Mouse (Mus musculus) stomach, embryonic 15.5 days (tissue): ENCODE measurements around the gene Celf2. TPM values are rescaled to one million over a fixed set of nuclear protein-coding genes. Genes with fewer than 3 reads are reported as not detected.

Experiments used
- ATAC-seq: fragments of 200-750 bp; cut with Nextera tagmentation; 2 replicates; pipeline ENCODE4 v1.8.0; 2017; ENCODE audit warnings: low read depth, moderate number of reproducible peaks, moderate TSS enrichment; ENCODE audit not compliant: insufficient read depth, low FRiP score
- H3K27ac ChIP-seq: fragments of 300-500 bp; sonication (generic); 2 replicates; pipeline ENCODE4 v1.5.1; 2015; ENCODE audit warnings: mild to moderate bottlenecking, inconsistent platforms
- H3K27me3 ChIP-seq: fragments of 300-500 bp; sonication (generic); replicated peaks from 2 replicates; pipeline ENCODE4 v1.6.1; 2015; ENCODE audit warnings: inconsistent platforms
- H3K36me3 ChIP-seq: fragments of 300-500 bp; sonication (generic); 2 replicates; pipeline ENCODE4 v1.6.1; 2015; ENCODE audit warnings: inconsistent platforms
- H3K4me1 ChIP-seq: fragments of 300-500 bp; sonication (generic); 2 replicates; pipeline ENCODE4 v1.6.1; 2015; ENCODE audit warnings: inconsistent platforms
- H3K4me2 ChIP-seq: fragments of 300-500 bp; sonication (generic); 2 replicates; pipeline ENCODE4 v1.6.1; 2015; ENCODE audit warnings: mild to moderate bottlenecking, inconsistent platforms
- H3K4me3 ChIP-seq: fragments of 300-500 bp; sonication (generic); replicated peaks from 2 replicates; pipeline ENCODE4 v1.5.1; 2015; ENCODE audit warnings: inconsistent platforms
- H3K9ac ChIP-seq: fragments of 300-500 bp; sonication (generic); 2 replicates; pipeline ENCODE4 v1.6.1; 2015; ENCODE audit warnings: inconsistent platforms
- H3K9me3 ChIP-seq: fragments of 300-500 bp; sonication (generic); 2 replicates; pipeline ENCODE4 v1.6.1; 2016; ENCODE audit warnings: inconsistent platforms
- WGBS: fragments of 180-500 bp; shearing (Covaris S2); methylation state at CpG from one replicate; pipeline ENCODE4 v1.1.7; 2015; 5-methylcytosine and 5-hydroxymethylcytosine counted together
- polyA plus RNA-seq: library from polyadenylated mRNA; unstranded; fragments of >200 nt; fragmentation: Nextera tagmentation; extraction: Ambion mirVana; gene quantifications from 2 replicates; pipeline ENCODE4 v1.2.1, GENCODE M21; 2015

The Celf2 gene
- polyA plus RNA-seq, 1 experiment from 2014 or later, result 55.9 TPM

- no peak overlapping the region for H3K4me2 ChIP-seq
- no peak overlapping the region for H3K4me3 ChIP-seq
- H3K9me3 ChIP-seq, result no peaks in the 10 kb centered on the region
- 25% methylated on average over 5 of the region's 5 CpGs for WGBS
- peak; percentile 53; the same call in 1 of the 2 replicates for ATAC-seq
- H3K27ac ChIP-seq, result no peak overlapping the region
- no peaks in the 10 kb centered on the region for H3K36me3 ChIP-seq
- no peak overlapping the region for H3K9ac ChIP-seq
- H3K27me3 ChIP-seq, result no peaks in the 10 kb centered on the region
- H3K4me1 ChIP-seq, result no peaks in the 10 kb centered on the region
These were observed 483.8 kb downstream of the Celf2 start for GRCm38 (mm10) chr2:7025594-7025993.

GRCm38 (mm10) chr2:7022184-7022583 lies 487.2 kb downstream of the Celf2 start:
- Histone ChIP-seq H3K36me3 (no peaks in the 10 kb centered on the region), H3K9ac (no peak overlapping the region)
- WGBS, result 28% methylated on average over 3 of the region's 3 CpGs

GRCm38 (mm10) chr2:7017384-7018113 lies 491.8 kb downstream of the Celf2 start:
- 85% methylated on average over 6 of the region's 6 CpGs for WGBS
- no peak overlapping the region for H3K9ac ChIP-seq
- H3K27me3 ChIP-seq, result no peaks in the 10 kb centered on the region
- H3K4me1 ChIP-seq, result no peaks in the 10 kb centered on the region
- no peak overlapping the region for H3K4me2 ChIP-seq
- no peak overlapping the region for H3K27ac ChIP-seq
- no peak overlapping the region for H3K4me3 ChIP-seq
- no peaks in the 10 kb centered on the region for H3K36me3 ChIP-seq
- no peaks in the 10 kb centered on the region for H3K9me3 ChIP-seq
- ATAC-seq, result no peak

More at GRCm38 (mm10) chr2:7022184-7022583, 487.2 kb downstream of the Celf2 start:
- Histone ChIP-seq H3K4me3 (no peak overlapping the region), H3K4me2 (no peak overlapping the region), H3K9me3 (no peaks in the 10 kb centered on the region), H3K4me1 (no peaks in the 10 kb centered on the region), H3K27ac (no peak overlapping the region), H3K27me3 (no peaks in the 10 kb centered on the region)
- no peak; the same call in 1 of the 2 replicates for ATAC-seq

- Histone ChIP-seq H3K4me1 (no peaks in the 10 kb centered on the region), H3K9ac (no peak overlapping the region), H3K9me3 (no peaks in the 10 kb centered on the region), H3K4me2 (no peak overlapping the region), H3K4me3 (no peak overlapping the region), H3K27me3 (no peaks in the 10 kb centered on the region), H3K36me3 (no peaks in the 10 kb centered on the region), H3K27ac (no peak overlapping the region)
- WGBS, result 95% methylated on average over 5 of the region's 5 CpGs
- ATAC-seq, result no peak
These were observed 496.2 kb downstream of the Celf2 start for GRCm38 (mm10) chr2:7013126-7013525.

GRCm38 (mm10) chr2:7006816-7007215 lies 502.5 kb downstream of the Celf2 start:
- Histone ChIP-seq H3K27me3 (no peaks in the 10 kb centered on the region), H3K4me2 (no peak overlapping the region), H3K27ac (no peak overlapping the region), H3K4me3 (no peak overlapping the region), H3K9ac (no peak overlapping the region), H3K4me1 (no peaks in the 10 kb centered on the region), H3K9me3 (no peaks in the 10 kb centered on the region), H3K36me3 (no peaks in the 10 kb centered on the region)
- 73% methylated on average over 3 of the region's 3 CpGs for WGBS
- no peak for ATAC-seq

GRCm38 (mm10) chr2:7001967-7002366 lies 507.4 kb downstream of the Celf2 start:
- H3K9ac ChIP-seq, result no peak overlapping the region
- ATAC-seq, result no peak
- H3K36me3 ChIP-seq, result no peaks in the 10 kb centered on the region
- no peak overlapping the region for H3K4me3 ChIP-seq
- no peaks in the 10 kb centered on the region for H3K9me3 ChIP-seq
- 41% methylated on average over 2 of the region's 2 CpGs for WGBS
- H3K4me2 ChIP-seq, result no peak overlapping the region
- H3K27me3 ChIP-seq, result no peaks in the 10 kb centered on the region
- H3K27ac ChIP-seq, result no peak overlapping the region
- H3K4me1 ChIP-seq, result no peaks in the 10 kb centered on the region

GRCm38 (mm10) chr2:6991010-6991421 lies 518.3 kb downstream of the Celf2 start:
- Histone ChIP-seq H3K36me3 (no peaks in the 10 kb centered on the region), H3K4me2 (no peak overlapping the region), H3K4me1 (no peaks in the 10 kb centered on the region), H3K9me3 (no peaks in the 10 kb centered on the region), H3K27ac (no peak overlapping the region), H3K27me3 (no peaks in the 10 kb centered on the region), H3K9ac (no peak overlapping the region), H3K4me3 (no peak overlapping the region)
- 79% methylated on average over 5 of the region's 5 CpGs for WGBS
- ATAC-seq, result no peak

- WGBS, result 53% methylated on average over 4 of the region's 4 CpGs
- Histone ChIP-seq H3K9me3 (no peaks in the 10 kb centered on the region), H3K4me1 (no peaks in the 10 kb centered on the region), H3K4me2 (no peak overlapping the region), H3K27ac (no peak overlapping the region), H3K27me3 (no peaks in the 10 kb centered on the region), H3K4me3 (no peak overlapping the region), H3K36me3 (no peaks in the 10 kb centered on the region), H3K9ac (no peak overlapping the region)
- no peak for ATAC-seq
These were observed 523.7 kb downstream of the Celf2 start for GRCm38 (mm10) chr2:6985706-6986105.

GRCm38 (mm10) chr2:6983902-6984301 lies 525.5 kb downstream of the Celf2 start:
- H3K4me3 ChIP-seq, result no peak overlapping the region
- H3K36me3 ChIP-seq, result no peaks in the 10 kb centered on the region
- WGBS, result 81% methylated on average over 6 of the region's 6 CpGs

GRCm38 (mm10) chr2:6976300-6976699 lies 533.1 kb downstream of the Celf2 start:
- no peak overlapping the region for H3K4me3 ChIP-seq
- no peaks in the 10 kb centered on the region for H3K36me3 ChIP-seq
- WGBS, result 89% methylated on average over 2 of the region's 2 CpGs
- H3K27me3 ChIP-seq, result no peaks in the 10 kb centered on the region
- no peak overlapping the region for H3K9ac ChIP-seq
- no peak for ATAC-seq
- no peaks in the 10 kb centered on the region for H3K9me3 ChIP-seq
- no peak overlapping the region for H3K4me2 ChIP-seq
- H3K27ac ChIP-seq, result no peak overlapping the region
- no peaks in the 10 kb centered on the region for H3K4me1 ChIP-seq

More at GRCm38 (mm10) chr2:6983902-6984301, 525.5 kb downstream of the Celf2 start:
- Histone ChIP-seq H3K27me3 (no peaks in the 10 kb centered on the region), H3K4me2 (no peak overlapping the region), H3K9me3 (no peaks in the 10 kb centered on the region), H3K4me1 (no peaks in the 10 kb centered on the region), H3K9ac (no peak overlapping the region), H3K27ac (no peak overlapping the region)
- ATAC-seq, result no peak

GRCm38 (mm10) chr2:6969228-6969627 lies 540.1 kb downstream of the Celf2 start:
- no peak for ATAC-seq
- H3K4me2 ChIP-seq, result no peak overlapping the region
- no peaks in the 10 kb centered on the region for H3K9me3 ChIP-seq
- H3K36me3 ChIP-seq, result no peaks in the 10 kb centered on the region
- no peaks in the 10 kb centered on the region for H3K4me1 ChIP-seq
- no peak overlapping the region for H3K27ac ChIP-seq
- H3K9ac ChIP-seq, result no peak overlapping the region
- no peaks in the 10 kb centered on the region for H3K27me3 ChIP-seq
- WGBS, result 77% methylated on average over 6 of the region's 6 CpGs
- no peak overlapping the region for H3K4me3 ChIP-seq

GRCm38 (mm10) chr2:6965243-6965642 lies 544.1 kb downstream of the Celf2 start:
- Histone ChIP-seq H3K9ac (no peak overlapping the region), H3K36me3 (no peaks in the 10 kb centered on the region), H3K9me3 (no peaks in the 10 kb centered on the region), H3K4me2 (no peak overlapping the region), H3K4me1 (no peaks in the 10 kb centered on the region), H3K27ac (no peak overlapping the region), H3K27me3 (no peaks in the 10 kb centered on the region), H3K4me3 (no peak overlapping the region)
- no peak for ATAC-seq

- no peak overlapping the region for H3K4me2 ChIP-seq
- H3K4me1 ChIP-seq, result no peaks in the 10 kb centered on the region
- H3K36me3 ChIP-seq, result no peaks in the 10 kb centered on the region
- H3K27ac ChIP-seq, result no peak overlapping the region
- WGBS, result 71% methylated on average over 4 of the region's 4 CpGs
- no peaks in the 10 kb centered on the region for H3K27me3 ChIP-seq
- H3K4me3 ChIP-seq, result no peak overlapping the region
- H3K9ac ChIP-seq, result no peak overlapping the region
- no peak for ATAC-seq
- H3K9me3 ChIP-seq, result no peaks in the 10 kb centered on the region
These were observed 558.7 kb downstream of the Celf2 start for GRCm38 (mm10) chr2:6950702-6951101.
